Mouse (Mus musculus): ENCODE data around the gene Slc22a8. TPM values are rescaled to one million over a fixed set of nuclear protein-coding genes. Genes with fewer than 3 reads are reported as not detected.

Gene Slc22a8
- total and polyA plus RNA-seq, 2 experiments from 2014 or later: 12.9 to 20.3 TPM

DNA sequence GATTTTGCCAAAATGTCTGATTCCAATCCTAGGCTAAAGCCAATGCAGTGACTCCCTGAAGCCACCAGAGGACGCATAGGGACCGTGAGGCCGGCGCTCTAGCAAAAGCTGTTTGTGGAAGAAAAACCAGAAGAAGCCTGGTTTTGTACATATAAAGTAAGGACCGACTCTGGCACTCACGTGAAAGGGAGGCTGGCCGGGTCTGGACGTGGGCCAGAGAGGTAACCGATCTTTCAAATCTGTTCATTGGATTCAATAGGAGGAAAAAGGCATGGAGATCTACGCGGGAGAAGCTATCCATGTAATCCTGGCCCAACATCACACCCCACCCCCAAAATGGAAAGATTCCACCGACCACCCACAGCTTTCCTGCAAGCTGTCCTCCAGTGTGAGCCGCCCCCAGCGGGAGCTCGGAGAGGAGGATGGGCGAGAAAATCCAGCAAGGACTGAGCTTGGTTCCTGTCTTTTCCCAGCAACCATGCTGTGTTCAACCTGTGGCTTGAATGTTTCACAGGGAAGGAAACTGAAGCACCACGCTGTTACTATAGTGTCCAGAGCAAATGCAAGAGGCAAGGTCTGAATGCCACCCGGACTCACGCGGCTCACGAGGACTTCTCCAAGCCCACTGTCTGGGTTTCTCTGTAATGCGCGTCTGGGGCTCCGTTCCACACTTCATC is 12.6 kb upstream of the Slc22a8 start:
- Histone ChIP-seq H3K9me3 (ENCODE audit: low read length) (no peaks in the 10 kb centered on the region), H3K4me2 (ENCODE audit: low read depth, low read length, poor library complexity, severe bottlenecking) (peak overlapping the region; percentile 71), H3K27ac (ENCODE audit: low read depth, low read length) (peak overlapping the region; percentile 59), H3K36me3 (ENCODE audit: insufficient read depth, low read length) (no peaks in the 10 kb centered on the region), H3K4me3 (ENCODE audit: low read depth, low read length) (peak overlapping the region; percentile 31), H3K27me3 (ENCODE audit: insufficient read depth, low read length) (no peaks in the 10 kb centered on the region), H3K4me1 (ENCODE audit: insufficient read depth, low read length) (no peaks in the 10 kb centered on the region), H3K9ac (replicated peaks; ENCODE audit: low read length, poor library complexity, severe bottlenecking) (peak overlapping the region; percentile 59)
- TF ChIP-seq CTCF (IDR thresholded peaks at IDR 0.05): peak; percentile 99
- DNase-seq (ENCODE audit: low spot score) (peak; percentile 86), ATAC-seq (ENCODE audit: low FRiP score) (peak; percentile 71)
- 6% methylated on average over 24 of the region's 24 CpGs for WGBS

DNA sequence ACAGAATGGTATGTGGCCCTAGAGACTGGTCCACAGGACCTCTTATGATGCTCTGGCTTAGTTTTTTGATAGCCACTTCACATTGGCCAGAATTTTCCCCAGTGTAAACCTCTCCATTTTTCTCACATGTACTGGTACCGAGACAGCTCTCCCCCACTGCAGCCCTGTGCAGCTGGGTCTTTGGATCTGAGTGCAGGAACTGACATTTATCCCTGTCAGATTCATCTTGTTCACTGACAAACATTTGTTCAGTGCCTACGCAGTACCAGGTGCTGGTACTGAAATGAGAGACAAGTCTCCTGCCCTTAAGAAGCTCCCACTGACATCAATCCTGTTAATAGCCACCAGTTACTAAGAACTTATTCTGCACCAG is 12.1 kb upstream of the Slc22a8 start:
- no peaks in the 10 kb centered on the region for H3K4me1 ChIP-seq (ENCODE audit: insufficient read depth, low read length)
- H3K27me3 ChIP-seq (ENCODE audit: insufficient read depth, low read length): no peaks in the 10 kb centered on the region
- no peaks in the 10 kb centered on the region for H3K9me3 ChIP-seq (ENCODE audit: low read length)
- WGBS: 51% methylated on average over 2 of the region's 2 CpGs
- H3K27ac ChIP-seq (ENCODE audit: low read depth, low read length): peak overlapping the region; percentile 59
- ATAC-seq (ENCODE audit: low FRiP score) (peak; percentile 28; the same call in 1 of the 2 replicates), DNase-seq (ENCODE audit: low spot score) (no peak)
- peak overlapping the region; percentile 71 for H3K4me2 ChIP-seq (ENCODE audit: low read depth, low read length, poor library complexity, severe bottlenecking)
- no peak for TF ChIP-seq CTCF (IDR thresholded peaks at IDR 0.05)
- H3K9ac ChIP-seq (replicated peaks; ENCODE audit: low read length, poor library complexity, severe bottlenecking): peak overlapping the region; percentile 59
- H3K4me3 ChIP-seq (ENCODE audit: low read depth, low read length): peak overlapping the region; percentile 31
- H3K36me3 ChIP-seq (ENCODE audit: insufficient read depth, low read length): no peaks in the 10 kb centered on the region

DNA sequence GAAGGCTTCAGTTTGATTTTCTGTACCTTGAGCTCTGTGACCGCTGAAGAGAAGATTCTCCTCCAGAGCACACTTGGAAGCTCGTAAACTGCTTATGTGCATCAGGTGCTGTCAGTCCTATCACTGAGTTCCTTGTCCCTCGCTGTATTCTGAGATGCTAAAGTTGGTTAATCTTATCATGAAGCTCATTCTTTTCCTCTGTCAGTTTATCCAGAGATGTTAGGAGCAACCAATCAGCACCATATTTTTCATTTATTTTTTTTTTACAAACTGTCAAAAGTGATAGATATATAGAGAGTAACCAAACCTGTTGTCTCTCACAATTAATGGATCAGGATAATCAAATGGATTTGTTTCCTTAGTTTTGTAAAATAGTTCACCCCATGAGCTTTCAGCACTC is 5.8 kb upstream of the Slc22a8 start:
- DNase-seq (ENCODE audit: low spot score) (no peak), ATAC-seq (ENCODE audit: low FRiP score) (no peak)
- Histone ChIP-seq H3K27me3 (ENCODE audit: insufficient read depth, low read length) (no peaks in the 10 kb centered on the region), H3K4me2 (ENCODE audit: low read depth, low read length, poor library complexity, severe bottlenecking) (no peak overlapping the region), H3K4me1 (ENCODE audit: insufficient read depth, low read length) (no peaks in the 10 kb centered on the region), H3K9me3 (ENCODE audit: low read length) (no peaks in the 10 kb centered on the region), H3K9ac (replicated peaks; ENCODE audit: low read length, poor library complexity, severe bottlenecking) (no peak overlapping the region), H3K36me3 (ENCODE audit: insufficient read depth, low read length) (no peaks in the 10 kb centered on the region), H3K4me3 (ENCODE audit: low read depth, low read length) (no peak overlapping the region), H3K27ac (ENCODE audit: low read depth, low read length) (no peak overlapping the region)
- no peak for TF ChIP-seq CTCF (IDR thresholded peaks at IDR 0.05)
- WGBS: 89% methylated on average over 3 of the region's 3 CpGs

- ATAC-seq (ENCODE audit: low FRiP score) (no peak), DNase-seq (ENCODE audit: low spot score) (no peak)
- Histone ChIP-seq H3K4me3 (ENCODE audit: low read depth, low read length) (no peak overlapping the region), H3K9ac (replicated peaks; ENCODE audit: low read length, poor library complexity, severe bottlenecking) (no peak overlapping the region), H3K9me3 (ENCODE audit: low read length) (no peaks in the 10 kb centered on the region), H3K4me2 (ENCODE audit: low read depth, low read length, poor library complexity, severe bottlenecking) (no peak overlapping the region), H3K27me3 (ENCODE audit: insufficient read depth, low read length) (no peaks in the 10 kb centered on the region), H3K27ac (ENCODE audit: low read depth, low read length) (peak overlapping the region; percentile 59), H3K4me1 (ENCODE audit: insufficient read depth, low read length) (no peaks in the 10 kb centered on the region), H3K36me3 (ENCODE audit: insufficient read depth, low read length) (no peaks in the 10 kb centered on the region)
- WGBS: 88% methylated on average over 2 of the region's 2 CpGs
- no peak for TF ChIP-seq CTCF (IDR thresholded peaks at IDR 0.05)
These were observed 5.2 kb upstream of the Slc22a8 start for GRCm38 (mm10) chr19:8585899-8586298.

- no peaks in the 10 kb centered on the region for H3K4me1 ChIP-seq (ENCODE audit: insufficient read depth, low read length)
- TF ChIP-seq CTCF (IDR thresholded peaks at IDR 0.05): no peak
- no peak overlapping the region for H3K4me2 ChIP-seq (ENCODE audit: low read depth, low read length, poor library complexity, severe bottlenecking)
- peak overlapping the region; percentile 59 for H3K27ac ChIP-seq (ENCODE audit: low read depth, low read length)
- H3K9me3 ChIP-seq (ENCODE audit: low read length): no peaks in the 10 kb centered on the region
- no peaks in the 10 kb centered on the region for H3K27me3 ChIP-seq (ENCODE audit: insufficient read depth, low read length)
- ATAC-seq (ENCODE audit: low FRiP score): peak; percentile 82
- H3K9ac ChIP-seq (replicated peaks; ENCODE audit: low read length, poor library complexity, severe bottlenecking): no peak overlapping the region
- H3K36me3 ChIP-seq (ENCODE audit: insufficient read depth, low read length): no peaks in the 10 kb centered on the region
- 33% methylated on average over 3 of the region's 3 CpGs for WGBS
- DNase-seq (ENCODE audit: low spot score): no peak
- no peak overlapping the region for H3K4me3 ChIP-seq (ENCODE audit: low read depth, low read length)
These were observed 4.7 kb upstream of the Slc22a8 start for GRCm38 (mm10) chr19:8586350-8586749.

- TF ChIP-seq CTCF (IDR thresholded peaks at IDR 0.05): no peak
- Histone ChIP-seq H3K27me3 (ENCODE audit: insufficient read depth, low read length) (no peaks in the 10 kb centered on the region), H3K36me3 (ENCODE audit: insufficient read depth, low read length) (no peaks in the 10 kb centered on the region), H3K4me2 (ENCODE audit: low read depth, low read length, poor library complexity, severe bottlenecking) (no peak overlapping the region), H3K9ac (replicated peaks; ENCODE audit: low read length, poor library complexity, severe bottlenecking) (no peak overlapping the region), H3K4me3 (ENCODE audit: low read depth, low read length) (no peak overlapping the region), H3K4me1 (ENCODE audit: insufficient read depth, low read length) (no peaks in the 10 kb centered on the region), H3K9me3 (ENCODE audit: low read length) (no peaks in the 10 kb centered on the region), H3K27ac (ENCODE audit: low read depth, low read length) (no peak overlapping the region)
- 65% methylated on average over 1 of the region's 1 CpGs for WGBS
- DNase-seq (ENCODE audit: low spot score) (no peak), ATAC-seq (ENCODE audit: low FRiP score) (no peak)
These were observed 3.7 kb upstream of the Slc22a8 start for GRCm38 (mm10) chr19:8587315-8587714.
